Mouse (Mus musculus): ENCODE measurements around the gene Ly6g6c. TPM values are rescaled to one million over a fixed set of nuclear protein-coding genes. Genes with fewer than 3 reads are reported as not detected.

Ly6g6c gene
- total RNA-seq, 2 experiments from 2014 or later = 0.39 TPM; not detected in 1

- peak; percentile 53 to 69 for DNase-seq (ENCODE audit: low spot score in 2 of 2)
Observed at GRCm38 (mm10) chr17:35051156-35052086, 13.8 kb upstream of the Ly6g6c start.

GRCm38 (mm10) chr17:35052271-35052798, 12.9 kb upstream of the Ly6g6c start:
- no peak for DNase-seq (ENCODE audit: low spot score in 2 of 2)

DNA sequence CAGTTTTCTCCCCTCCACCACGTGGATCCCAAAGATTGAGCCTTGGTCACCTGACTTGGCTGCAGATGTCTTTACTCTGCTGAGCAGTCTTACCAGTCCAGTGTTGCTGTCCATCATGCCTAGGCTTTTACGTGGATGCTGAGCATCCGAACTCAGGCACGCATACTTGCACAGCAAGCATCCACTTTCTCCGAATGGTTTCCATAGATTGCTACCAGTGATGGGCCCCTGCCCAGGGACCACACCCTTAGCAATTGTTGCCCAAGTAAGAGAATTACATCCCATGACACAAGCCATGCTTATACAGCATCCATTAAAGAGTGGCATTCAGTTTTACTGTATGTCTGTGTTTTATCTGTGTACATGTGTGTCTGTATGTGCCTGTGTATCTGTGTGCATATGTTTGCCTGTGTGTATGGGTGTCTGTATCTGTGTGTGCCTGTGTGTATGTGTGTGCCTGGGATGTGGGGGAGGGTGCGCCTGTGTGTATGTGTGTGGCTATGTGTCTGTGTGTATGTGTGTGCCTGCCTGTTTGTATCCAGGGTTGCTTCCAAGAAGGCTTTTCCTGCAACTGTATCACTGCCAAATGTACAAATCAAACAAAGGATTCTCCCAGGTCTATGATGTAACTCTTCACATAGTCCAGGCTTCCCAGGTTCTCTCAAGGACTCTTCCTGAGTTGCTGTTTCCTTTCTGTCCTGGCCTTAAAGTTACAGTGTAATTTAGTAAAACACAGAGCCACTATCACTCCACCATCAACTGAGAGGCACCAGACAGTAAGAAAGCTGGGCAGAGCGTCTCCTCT, 9.3 kb upstream of the Ly6g6c start:
- DNase-seq (ENCODE audit: low spot score in 2 of 2) = no peak

DNA sequence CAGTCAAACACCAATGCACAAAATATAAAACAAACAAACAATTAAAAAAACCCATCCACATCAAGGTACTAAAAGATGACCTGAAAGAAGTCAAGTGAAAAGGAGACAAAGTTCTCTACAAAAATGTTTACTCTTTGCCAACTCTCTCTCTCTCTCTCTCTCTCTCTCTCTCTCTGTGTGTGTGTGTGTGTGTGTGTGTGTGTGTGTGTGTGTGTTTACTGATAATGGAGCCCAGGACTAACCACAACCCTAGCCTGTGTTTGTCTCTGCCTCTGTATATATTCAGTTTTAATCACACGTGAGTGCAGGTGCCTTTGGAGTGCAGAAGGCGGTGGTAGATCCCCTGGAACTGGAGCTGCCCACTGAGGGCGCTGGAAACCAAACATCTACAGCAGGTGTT, 8.1 kb upstream of the Ly6g6c start:
- no peak for DNase-seq (ENCODE audit: low spot score in 2 of 2)

GRCm38 (mm10) chr17:35058316-35058715, 6.9 kb upstream of the Ly6g6c start:
- no peak for DNase-seq (ENCODE audit: low spot score in 2 of 2)

DNA sequence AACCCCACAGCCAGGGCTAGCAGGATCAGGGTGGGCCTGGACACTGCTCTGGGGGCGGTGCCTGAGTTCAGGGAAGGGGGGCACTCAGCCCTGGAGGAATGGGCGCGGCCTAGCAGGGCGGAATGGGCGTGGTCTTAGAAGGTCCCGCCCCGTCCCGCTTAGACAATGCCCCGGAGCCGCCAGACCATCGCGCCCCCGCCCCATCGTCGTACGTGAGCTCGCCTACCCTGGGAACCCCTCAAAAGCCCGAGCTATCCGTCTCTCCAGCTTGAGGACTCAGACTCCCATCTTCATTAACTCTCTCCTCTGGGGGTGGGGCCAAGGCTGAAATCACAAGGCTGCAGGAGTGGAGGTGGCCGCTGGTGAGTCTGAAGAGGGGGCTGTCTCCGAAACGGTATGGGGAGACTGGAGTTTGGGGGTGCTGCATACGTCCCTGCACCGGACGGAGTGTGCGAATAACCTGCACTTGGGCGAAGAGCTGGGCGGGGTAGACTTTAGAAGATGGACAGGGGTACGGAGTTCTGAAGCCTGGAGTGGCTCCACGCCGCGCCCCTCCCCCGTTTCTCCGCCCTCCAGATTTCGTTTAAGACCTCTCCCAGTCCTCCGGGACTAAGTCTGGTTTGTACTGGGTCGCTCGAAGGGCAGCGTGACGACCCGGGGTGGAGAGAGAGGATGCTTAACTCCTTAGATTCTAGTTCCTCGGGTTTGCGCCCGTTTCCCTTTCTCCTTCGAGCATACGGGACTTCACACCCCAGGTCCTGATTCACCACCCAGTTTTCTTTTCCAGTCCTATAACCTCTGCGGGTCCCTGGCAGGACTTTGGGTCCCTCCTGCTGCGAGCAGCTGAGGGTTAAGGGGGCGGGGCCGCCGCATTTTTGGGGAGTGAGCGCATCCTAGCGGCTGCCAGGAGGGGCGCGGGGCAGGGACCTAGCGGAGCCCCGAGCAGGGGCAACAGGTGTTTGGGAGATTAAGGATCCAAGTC, 6.0 kb upstream of the Ly6g6c start, which contains the start of gene Ddah2:
TSS of gene Ddah2 (plus strand) at position 125 of the 982 bp plus-strand sequence.
- peak; percentile 91 to 95 for DNase-seq (ENCODE audit: low spot score in 2 of 2)

- DNase-seq (ENCODE audit: low spot score in 2 of 2) = peak in 1 of 2 experiments; percentile 33
Observed at GRCm38 (mm10) chr17:35060071-35060470, 5.1 kb upstream of the Ly6g6c start.

- DNase-seq (ENCODE audit: low spot score in 2 of 2) = no peak
Observed at GRCm38 (mm10) chr17:35060737-35061297, 4.4 kb upstream of the Ly6g6c start.

- no peak for DNase-seq (ENCODE audit: low spot score in 2 of 2)
Observed at GRCm38 (mm10) chr17:35061299-35061698, 3.9 kb upstream of the Ly6g6c start.

DNA sequence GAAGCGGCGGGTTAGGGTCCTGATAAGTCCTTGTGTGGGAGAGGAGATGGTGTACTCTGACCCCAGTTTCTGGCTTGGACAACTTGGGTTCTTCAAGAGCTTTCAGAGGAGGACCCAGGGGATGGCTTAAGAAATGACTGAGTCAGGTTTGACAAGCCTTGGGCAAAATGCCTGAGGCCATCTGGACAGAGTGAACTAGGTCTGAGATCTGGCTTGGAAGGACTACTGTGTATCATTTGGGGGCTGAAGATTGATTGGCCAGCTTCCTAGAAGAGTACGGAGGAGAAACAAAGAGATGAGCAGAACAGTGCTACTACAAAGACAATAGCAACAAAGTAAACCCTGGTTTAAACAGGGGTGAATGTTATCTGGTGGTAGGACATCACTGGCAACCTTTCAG, 1.7 kb upstream of the Ly6g6c start:
- no peak for DNase-seq (ENCODE audit: low spot score in 2 of 2)

GRCm38 (mm10) chr17:35064378-35064877, 760 bp upstream of the Ly6g6c start:
- no peak for DNase-seq (ENCODE audit: low spot score in 2 of 2)

DNA sequence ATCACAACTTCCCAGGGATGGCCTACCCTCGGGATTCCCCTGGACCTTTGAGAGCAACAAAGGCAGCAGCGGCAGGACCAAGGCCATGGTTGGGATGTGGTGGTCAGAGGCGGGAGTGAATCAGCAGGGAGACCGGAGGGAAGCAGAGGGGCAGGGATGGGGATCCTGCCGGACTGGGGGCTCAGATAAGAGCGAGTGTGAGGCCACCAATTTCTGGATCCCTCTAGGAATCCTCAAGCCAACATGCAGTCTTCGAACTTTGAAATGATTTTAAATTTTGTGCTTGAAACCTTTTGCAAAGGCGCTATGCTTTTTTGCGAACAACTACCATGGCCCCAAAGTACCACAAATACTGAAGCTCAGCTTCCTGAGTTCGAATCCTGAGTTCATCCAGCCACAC, 896 bp downstream of the Ly6g6c start, which contains the start of gene Mpig6b:
TSS of gene Mpig6b (minus strand) at position 101 of the 400 bp plus-strand sequence.
- DNase-seq (ENCODE audit: low spot score in 2 of 2) = no peak

DNA sequence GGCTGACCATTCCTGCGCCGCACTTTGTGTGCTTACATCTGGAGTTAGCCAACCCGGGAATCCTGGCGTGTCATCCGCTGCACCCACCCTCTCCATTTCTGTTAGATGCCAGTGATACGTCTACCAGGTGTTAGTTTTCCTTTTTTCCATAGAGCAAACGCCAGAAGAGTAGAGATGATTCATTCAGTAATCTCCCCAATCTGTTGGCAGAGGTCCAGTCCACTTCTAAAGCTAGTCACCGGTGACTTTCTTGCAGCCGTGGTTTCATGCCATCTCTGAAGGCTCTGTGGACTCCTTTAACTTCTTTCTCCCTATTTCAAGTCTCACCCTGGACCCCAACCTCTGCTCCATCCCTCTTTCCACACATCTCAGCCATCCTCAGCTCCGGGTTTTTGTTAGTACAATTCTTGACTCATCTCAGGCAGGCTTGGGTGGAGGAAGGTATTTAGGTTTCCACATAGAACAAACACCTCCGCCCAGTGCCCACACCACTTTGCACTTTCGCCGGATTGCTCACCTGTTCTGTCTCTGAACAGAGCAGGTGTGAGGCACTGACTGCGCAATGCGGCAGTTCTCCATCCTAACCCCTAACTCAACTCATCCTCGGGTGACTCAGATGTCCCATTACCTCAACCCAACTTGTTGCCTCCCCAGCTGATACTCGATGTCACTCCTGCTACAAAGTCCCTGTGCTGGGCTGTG, 3.2 kb downstream of the Ly6g6c start:
- no peak for DNase-seq (ENCODE audit: low spot score in 2 of 2)

DNA sequence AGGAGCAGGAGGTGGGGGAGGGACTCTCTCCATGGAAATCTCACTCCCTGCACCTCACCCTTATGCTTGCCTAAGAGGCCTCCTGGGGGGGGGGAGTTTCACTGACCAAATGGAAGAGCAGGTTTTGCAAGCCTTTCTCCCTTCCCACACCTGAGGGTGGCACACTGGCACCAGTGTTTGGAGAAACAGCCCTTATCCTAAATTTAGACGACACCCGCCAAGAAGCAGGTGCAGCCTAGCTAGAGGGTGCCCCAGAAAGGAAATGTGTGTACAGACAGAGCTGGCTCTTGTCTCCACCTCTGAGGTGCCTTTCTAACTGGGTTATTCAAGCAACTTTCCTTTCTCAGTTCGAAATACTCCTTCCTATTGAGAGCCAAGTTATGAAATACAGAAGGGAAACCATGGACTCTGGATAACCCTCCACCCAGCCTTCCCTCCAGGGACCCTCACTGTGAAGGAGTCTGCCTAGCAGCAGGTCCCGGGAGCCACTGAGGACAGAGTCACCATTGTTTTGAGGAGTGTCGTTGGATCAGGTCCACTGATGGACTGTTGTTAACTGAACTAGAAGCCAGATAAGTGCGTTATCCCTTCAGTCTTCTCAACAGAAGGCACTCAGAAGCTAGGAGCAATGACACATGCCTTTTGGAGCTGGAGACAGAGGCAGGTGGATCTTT, 5.5 kb downstream of the Ly6g6c start:
- DNase-seq (ENCODE audit: low spot score in 2 of 2) = no peak

- DNase-seq (ENCODE audit: low spot score in 2 of 2) = no peak
Observed at GRCm38 (mm10) chr17:35071454-35071853, 6.3 kb downstream of the Ly6g6c start.

GRCm38 (mm10) chr17:35074097-35074496, 8.9 kb downstream of the Ly6g6c start:
- no peak for DNase-seq (ENCODE audit: low spot score in 2 of 2)

DNA sequence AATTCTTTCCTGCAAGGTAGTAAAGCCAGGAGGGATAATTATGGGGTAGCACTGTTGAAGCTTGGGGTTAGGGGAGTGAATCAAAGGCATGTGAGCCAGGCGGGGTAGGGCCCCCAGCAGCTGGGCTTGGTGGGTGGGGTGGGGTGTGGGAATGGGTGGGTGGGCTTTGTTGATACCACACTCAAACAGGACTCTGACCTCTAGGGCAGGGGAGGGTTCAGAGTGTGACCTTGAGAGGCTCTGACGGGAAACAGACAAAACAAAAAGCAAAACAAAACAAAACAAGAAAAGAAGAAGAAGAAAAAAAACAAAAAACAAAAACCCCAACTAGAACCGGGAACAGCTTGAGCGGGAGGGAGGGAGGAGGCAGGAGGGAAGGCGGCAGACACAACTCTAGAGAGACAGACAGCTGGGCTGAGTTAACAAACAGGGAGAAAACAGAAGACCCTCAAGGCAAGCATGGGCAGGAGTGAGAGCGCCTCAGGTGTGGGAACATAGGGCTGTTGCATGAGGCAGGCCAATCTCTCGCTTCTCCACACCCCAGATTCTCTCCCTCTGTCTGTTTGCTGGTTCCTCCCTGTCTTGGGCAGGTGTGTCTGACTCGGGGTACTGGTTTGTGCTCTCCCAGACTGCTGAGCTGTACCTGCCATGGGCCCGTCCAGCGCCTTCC, 11.5 kb downstream of the Ly6g6c start, which contains the start of gene Ly6g6e:
TSS of gene Ly6g6e (plus strand) at position 396 of the 670 bp plus-strand sequence.
- no peak for DNase-seq (ENCODE audit: low spot score in 2 of 2)

GRCm38 (mm10) chr17:35077285-35077684, 12.1 kb downstream of the Ly6g6c start:
- DNase-seq (ENCODE audit: low spot score in 2 of 2) = no peak

Data from gastrocnemius, postnatal 4 days (tissue).